Mouse (Mus musculus) olfactory bulb, adult 2 months (tissue): ENCODE results near the gene Stk10.

Experiments
- CTCF ChIP-seq: fragments of 200-500 bp; IDR thresholded peaks from 2 replicates; pipeline ENCODE4 v1.5.1; 2012; ENCODE audit warnings: low read depth, mild to moderate bottlenecking, low read length, moderate library complexity; ENCODE audit not compliant: insufficient read depth
- POLR2A ChIP-seq: fragments of 200-500 bp; IDR thresholded peaks from 2 replicates; pipeline ENCODE4 v1.6.1; 2012; ENCODE audit warnings: mild to moderate bottlenecking, low read depth, low read length, moderate library complexity; ENCODE audit not compliant: insufficient read depth

- no peak for TF ChIP-seq CTCF
- TF ChIP-seq POLR2A: no peak
Observed at GRCm38 (mm10) chr11:32554141-32555091, 21.3 kb downstream of the Stk10 start.
